Comparison of ENCODE assay signal across 25 mouse cellular contexts in the genomic region with DNA sequence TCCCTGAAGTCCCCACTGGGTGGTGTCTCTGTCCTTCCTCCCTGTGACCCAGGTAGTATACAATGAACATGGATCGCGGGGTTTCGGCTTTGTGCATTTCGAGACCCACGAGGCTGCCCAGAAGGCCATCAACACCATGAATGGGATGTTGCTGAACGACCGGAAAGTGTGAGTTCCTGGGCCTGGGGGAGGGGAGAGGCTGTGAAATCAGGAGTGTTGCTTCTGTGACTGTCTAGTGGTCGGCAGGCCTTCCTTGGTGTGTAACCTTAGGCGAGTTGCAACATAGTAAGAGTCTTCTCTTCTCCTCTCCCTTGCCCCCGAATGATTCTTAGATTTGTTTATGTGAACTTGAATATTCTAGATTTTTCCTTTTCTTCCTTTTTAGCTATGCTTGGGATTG. TPM values are rescaled to one million over a fixed set of nuclear protein-coding genes. Genes with fewer than 3 reads are reported as not detected.
"Had no signal": no experiment of that assay in that cellular context is flagged by ENCODE, and none has a peak within 500 bp of the region (broad histone marks: within the 10 kb centered on the region; RNA-seq: fewer than 3 reads in every experiment).

No protein-coding gene starts in this region.

- ATAC-seq: hindbrain, postnatal 0 days; intestine, embryonic 16.5 days had no signal

- H3K4me1 ChIP-seq: hindbrain, embryonic 13.5 days; hindbrain, embryonic 15.5 days; kidney, embryonic 15.5 days; limb, embryonic 15.5 days had no signal

- DNase-seq: gastrocnemius, adult 2 months; gastrocnemius, postnatal 14 days; gastrocnemius, postnatal 36 days; heart, adult 18-20 months; heart, postnatal 10 days; heart, postnatal 4 days; kidney, adult 11 months; kidney, adult 2 months; kidney, adult 9 months; kidney, postnatal 14 days; kidney, postnatal 36 days; layer of hippocampus, adult 9-11 months; layer of hippocampus, postnatal 36 days; left cerebral cortex, postnatal 4 days had no signal

- H3K27ac ChIP-seq: gastrocnemius, adult 2 months; heart, embryonic 10.5 days; hindbrain, embryonic 13.5 days; hindbrain, embryonic 15.5 days; hindbrain, postnatal 0 days; kidney, embryonic 15.5 days; kidney, postnatal 0 days; limb, embryonic 13.5 days; limb, embryonic 15.5 days had no signal

- H3K4me3 ChIP-seq: gastrocnemius, adult 2 months; heart, embryonic 10.5 days; heart, embryonic 12.5 days; hindbrain, embryonic 13.5 days; hindbrain, embryonic 15.5 days; kidney, embryonic 15.5 days; limb, embryonic 13.5 days; limb, embryonic 15.5 days had no signal

RNA-seq across cellular contexts. Expression of a gene that starts 5.9 kb away (rescaled TPM):
- total RNA-seq: gastrocnemius, adult 2 months had no signal
- polyA plus RNA-seq: liver, adult 2 months had no signal
